Mouse (Mus musculus): ENCODE results near the gene Nes. TPM values are rescaled to one million over a fixed set of nuclear protein-coding genes. Genes with fewer than 3 reads are reported as not detected.

The Nes gene
- total RNA-seq, 4 experiments from 2014 or later = 4.0 to 5.5 (median 5.2) TPM

GRCm38 (mm10) chr3:88005822-88006786 is 35.2 kb downstream of the Nes start:
- DNase-seq (ENCODE audit: low spot score in 2 of 2) = no peak

- no peak for DNase-seq (ENCODE audit: low spot score in 2 of 2)
Observed at GRCm38 (mm10) chr3:88010634-88011265, 39.9 kb downstream of the Nes start.

GRCm38 (mm10) chr3:88022322-88023191 is 51.7 kb downstream of the Nes start:
- DNase-seq (ENCODE audit: low spot score in 2 of 2) = peak; percentile 61 to 82

DNA sequence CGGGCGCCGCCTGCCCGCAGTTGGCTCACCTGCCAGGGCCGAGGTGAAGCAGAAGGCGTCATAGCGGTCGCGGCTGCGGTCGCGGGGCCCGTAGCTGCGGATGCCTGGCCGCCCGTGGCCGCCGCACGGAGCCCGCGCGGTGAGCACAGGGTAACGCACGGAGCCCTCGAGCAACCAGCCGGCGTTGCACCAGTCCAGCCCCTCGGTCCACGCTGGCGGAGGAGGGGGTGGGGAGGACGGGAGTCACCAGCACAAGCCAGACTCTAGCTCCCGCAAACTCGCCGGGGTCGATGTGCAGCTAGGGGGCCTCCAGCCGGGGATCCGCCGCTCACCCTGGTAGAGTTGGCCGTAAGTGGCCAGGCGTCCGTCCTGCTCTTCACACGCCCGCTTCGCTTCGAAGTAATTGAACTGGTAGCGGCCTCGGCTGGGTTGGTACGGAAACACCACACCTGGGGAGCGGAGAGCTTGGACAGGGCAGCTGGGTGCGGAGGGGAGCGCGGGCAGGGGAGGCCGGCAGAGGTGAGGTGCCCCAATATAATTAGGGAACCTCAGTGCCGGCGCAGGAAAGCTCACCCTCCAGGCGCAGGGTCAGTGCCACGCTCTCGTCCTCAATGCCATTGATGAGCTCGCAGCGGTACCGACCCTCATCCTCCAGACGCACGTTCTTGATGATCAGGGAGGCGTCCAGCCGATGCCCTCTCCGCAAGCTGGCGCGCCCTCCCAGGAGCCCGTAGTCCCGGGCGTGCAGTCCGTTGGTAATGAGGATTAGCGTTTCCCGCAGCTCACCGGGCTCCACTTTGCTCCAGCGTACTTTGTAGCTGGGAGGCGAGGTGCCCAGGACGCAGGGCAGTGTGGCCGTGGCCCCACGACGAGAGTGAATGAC is 52.6 kb downstream of the Nes start:
- no peak for DNase-seq (ENCODE audit: low spot score in 2 of 2)

DNA sequence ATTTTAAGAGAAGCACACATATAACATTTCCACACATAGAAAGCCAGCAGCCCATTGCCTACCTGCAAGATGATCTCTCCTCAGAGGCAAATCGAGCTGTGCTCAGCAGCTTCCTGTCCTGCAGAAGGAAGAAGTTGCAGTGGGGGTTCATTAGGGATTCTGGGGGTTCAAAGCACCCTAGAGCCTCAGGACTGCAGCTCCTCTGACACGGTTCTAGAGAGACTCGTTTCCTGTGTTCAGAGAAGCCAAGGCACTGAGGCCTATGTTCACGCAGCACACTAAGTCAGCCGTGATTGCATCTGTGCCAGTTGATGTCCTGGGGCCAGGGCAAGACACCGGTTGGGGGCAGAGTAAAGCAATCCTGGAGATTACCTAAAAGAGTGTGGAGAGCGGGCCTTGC is 55.9 kb downstream of the Nes start:
- no peak for DNase-seq (ENCODE audit: low spot score in 2 of 2)

DNA sequence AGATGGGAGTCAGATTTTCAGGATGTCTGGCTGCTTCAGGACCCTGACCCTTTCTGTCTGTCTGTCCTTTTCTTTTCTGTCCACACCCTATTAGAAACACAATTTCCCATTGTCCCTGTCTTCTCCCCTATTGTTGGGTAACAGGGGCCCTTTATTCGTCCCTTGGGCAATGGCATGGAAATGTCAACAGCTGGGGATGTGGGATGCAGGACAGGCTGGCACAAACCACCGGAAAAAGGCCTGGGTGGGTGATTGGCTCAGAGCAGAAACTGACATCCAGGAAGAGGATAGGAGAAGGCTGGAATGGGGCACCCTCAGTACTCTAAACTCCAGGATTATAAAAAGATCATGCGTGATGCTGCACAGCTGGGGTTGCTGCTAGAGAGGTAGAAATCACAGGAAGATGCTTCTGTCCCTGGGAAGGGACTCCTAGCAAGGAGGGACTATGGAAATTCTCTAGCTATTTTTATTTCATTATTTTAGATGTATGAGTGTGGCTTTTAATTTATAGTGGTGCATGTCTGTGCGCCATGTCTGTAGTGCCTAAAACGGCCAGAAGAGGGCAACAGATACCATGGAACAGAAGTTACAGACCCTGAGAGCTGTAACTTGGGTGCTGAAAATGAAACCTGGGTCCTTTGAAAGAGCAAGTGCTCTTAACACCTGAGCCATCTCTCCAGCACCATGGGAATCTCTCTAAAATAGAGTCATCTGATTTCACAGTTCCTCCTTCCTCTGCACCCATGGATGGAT is 56.7 kb downstream of the Nes start, which contains the start of gene Hapln2:
Gene Hapln2, minus strand, starts transcription at position 150 of the 753 bp plus-strand sequence.
- peak in 1 of 2 experiments; percentile 30 for DNase-seq (ENCODE audit: low spot score in 2 of 2)

Other genes with a start within 250 kb of the Nes start
- gene Lrrc71, start 222.5 kb upstream of the Nes start, total RNA-seq (2022) = 1 to 10 TPM in 2 of 4 experiments, under 1 TPM in 2; 0.57 to 2.5 (median 1.3) TPM
- gene Ntrk1, start 175.9 kb upstream of the Nes start, total RNA-seq (2022) = 1 to 10 TPM; 1.9 to 3.0 (median 2.5) TPM
- gene Insrr, start 174.1 kb upstream of the Nes start, total RNA-seq (2022) = 1 to 10 TPM in 2 of 4 experiments, under 1 TPM in 2; 0.66 to 1.6 (median 1.1) TPM
- gene Pear1, start 146.8 kb upstream of the Nes start, total RNA-seq (2022) = 10 to 100 TPM in 1 of 4 experiments, 1 to 10 TPM in 3; 8.3 to 10.1 (median 9.5) TPM
- not detected for gene Sh2d2a, start 124.3 kb upstream of the Nes start, total RNA-seq (2022)
- gene Prcc, start 85.5 kb upstream of the Nes start, total RNA-seq (2022) = 10 to 100 TPM; 57.8 to 60.1 (median 58.8) TPM
- gene Hdgf, start 64.8 kb upstream of the Nes start, total RNA-seq (2022) = 100 to 1,000 TPM; 144 to 158 (median 146) TPM
- 10 to 100 TPM; 49.9 to 59.6 (median 50.5) TPM for gene Mrpl24, start 51.6 kb upstream of the Nes start, total RNA-seq (2022)
- 10 to 100 TPM; 13.8 to 14.5 (median 14.1) TPM for gene Isg20l2, start 40.8 kb upstream of the Nes start, total RNA-seq (2022)
- 10 to 100 TPM; 17.4 to 23.4 (median 20.6) TPM for gene Rrnad1, start 40.4 kb upstream of the Nes start, total RNA-seq (2022)
- 1 to 10 TPM; 4.9 to 6.5 (median 5.9) TPM for gene Crabp2, start 22.4 kb upstream of the Nes start, total RNA-seq (2022)
- gene Bcan, start 29.2 kb downstream of the Nes start, total RNA-seq (2022) = 100 to 1,000 TPM; 230 to 238 (median 233) TPM
- gene Hapln2, start 56.5 kb downstream of the Nes start, total RNA-seq (2022) = 10 to 100 TPM; 23.0 to 35.7 (median 32.1) TPM
- 10 to 100 TPM; 16.7 to 19.5 (median 18.1) TPM for gene Gpatch4, start 72.0 kb downstream of the Nes start, total RNA-seq (2022)
- gene Naxe, start 87.4 kb downstream of the Nes start, total RNA-seq (2022) = 10 to 100 TPM; 75.8 to 85.5 (median 78.9) TPM
- not detected for gene Ttc24, start 107.2 kb downstream of the Nes start, total RNA-seq (2022)
- gene Iqgap3, start 110.9 kb downstream of the Nes start, total RNA-seq (2022) = 1 to 10 TPM in 1 of 4 experiments, under 1 TPM in 3; 0.28 to 1.2 (median 0.61) TPM
- 100 to 1,000 TPM; 190 to 208 (median 194) TPM for gene Mef2d, start 171.3 kb downstream of the Nes start, total RNA-seq (2022)